Mouse (Mus musculus) testis, adult 2 months (tissue): ENCODE measurements at regions not wholly inside any gene's neighbourhood (a gene's known extent, or its start where the extent isn't known, plus 50 kb on each side); places are given as distances from the start of the nearest gene placed in this dataset.

Experiments used
- CTCF ChIP-seq: fragments of 200-500 bp; IDR thresholded peaks from 2 replicates; pipeline ENCODE4 v1.5.1; 2012; ENCODE audit warnings: low read depth, mild to moderate bottlenecking, inconsistent platforms, low read length, moderate library complexity; ENCODE audit not compliant: control insufficient read depth, insufficient read depth, insufficient replicate concordance
- POLR2A ChIP-seq: fragments of 200-500 bp; IDR thresholded peaks from 2 replicates; pipeline ENCODE4 v1.6.1; 2012; ENCODE audit warnings: low read depth, mild to moderate bottlenecking, inconsistent platforms, low read length, moderate library complexity; ENCODE audit not compliant: control insufficient read depth

DNA sequence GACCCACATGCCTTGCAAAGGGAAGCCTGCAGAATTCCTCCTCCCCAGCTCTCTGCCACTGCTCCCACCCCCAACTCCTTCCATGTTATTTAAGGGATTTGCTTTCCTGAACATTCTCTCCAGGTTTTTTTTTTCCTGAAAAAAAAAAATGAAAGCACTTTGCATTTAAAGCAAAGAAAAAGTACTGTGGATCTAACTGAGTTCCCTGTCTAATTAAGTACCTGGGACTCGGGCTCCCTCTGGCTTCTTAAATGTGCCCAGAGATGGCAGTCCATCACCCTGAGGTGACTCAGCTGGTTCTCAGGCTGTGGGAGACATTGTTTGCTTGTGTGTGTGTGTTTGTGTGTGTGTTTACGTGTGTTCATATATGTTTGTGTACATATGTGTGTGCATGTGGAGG, 86.2 kb upstream of the Usp47 start:
- no peak for TF ChIP-seq POLR2A
- TF ChIP-seq CTCF, result no peak
